Mouse (Mus musculus) limb, embryonic 12.5 days (tissue): ENCODE results near the gene Olfr749. TPM values are rescaled to one million over a fixed set of nuclear protein-coding genes. Genes with fewer than 3 reads are reported as not detected.
"Not testable (repeated sequence)": the region's sequence is repeated elsewhere in the genome, so short reads cannot be mapped to it uniquely, and the experiment has no call there.

Source experiments
- ATAC-seq: fragments of 200-750 bp; cut with Nextera tagmentation; 2 replicates; pipeline ENCODE4 v1.8.0; 2017; ENCODE audit warnings: low read depth, moderate TSS enrichment; ENCODE audit not compliant: insufficient number of reproducible peaks, insufficient read depth, low FRiP score, low TSS enrichment
- H3K27ac ChIP-seq: fragments of 300-500 bp; sonication (generic); 2 replicates; pipeline ENCODE4 v1.5.1; 2016; ENCODE audit warnings: mild to moderate bottlenecking, moderate library complexity
- H3K27me3 ChIP-seq: fragments of 300-500 bp; sonication (generic); 2 replicates; pipeline ENCODE4 v1.6.1; 2016; ENCODE audit warnings: mild to moderate bottlenecking, moderate library complexity
- H3K36me3 ChIP-seq: fragments of 300-500 bp; sonication (generic); 2 replicates; pipeline ENCODE4 v1.6.1; 2016; ENCODE audit warnings: mild to moderate bottlenecking, moderate library complexity
- H3K4me1 ChIP-seq: fragments of 300-500 bp; sonication (generic); replicated peaks from 2 replicates; pipeline ENCODE4 v1.6.1; 2016
- H3K4me2 ChIP-seq: fragments of 300-500 bp; sonication (generic); 2 replicates; pipeline ENCODE4 v1.6.1; 2016; ENCODE audit warnings: mild to moderate bottlenecking, moderate library complexity
- H3K4me3 ChIP-seq: fragments of 300-500 bp; sonication (generic); replicated peaks from 2 replicates; pipeline ENCODE4 v1.5.1; 2016; ENCODE audit warnings: mild to moderate bottlenecking
- H3K9ac ChIP-seq: fragments of 300-500 bp; sonication (generic); replicated peaks from 2 replicates; pipeline ENCODE4 v1.6.1; 2016; ENCODE audit warnings: mild to moderate bottlenecking, moderate library complexity
- H3K9me3 ChIP-seq: fragments of 300-500 bp; sonication (generic); 2 replicates; pipeline ENCODE4 v1.6.1; 2016; ENCODE audit warnings: mild to moderate bottlenecking, moderate library complexity
- WGBS: fragments of 180-500 bp; shearing (Covaris S2); methylation state at CpG from one replicate; pipeline ENCODE4 v1.1.7; 2016; 5-methylcytosine and 5-hydroxymethylcytosine counted together
- polyA plus RNA-seq: library from polyadenylated mRNA; unstranded; fragments of >200 nt; fragmentation: Nextera tagmentation; extraction: Ambion mirVana; gene quantifications from 2 replicates; pipeline ENCODE4 v1.2.1, GENCODE M21; 2016

The Olfr749 gene
- polyA plus RNA-seq, 1 experiment from 2014 or later: not detected

DNA sequence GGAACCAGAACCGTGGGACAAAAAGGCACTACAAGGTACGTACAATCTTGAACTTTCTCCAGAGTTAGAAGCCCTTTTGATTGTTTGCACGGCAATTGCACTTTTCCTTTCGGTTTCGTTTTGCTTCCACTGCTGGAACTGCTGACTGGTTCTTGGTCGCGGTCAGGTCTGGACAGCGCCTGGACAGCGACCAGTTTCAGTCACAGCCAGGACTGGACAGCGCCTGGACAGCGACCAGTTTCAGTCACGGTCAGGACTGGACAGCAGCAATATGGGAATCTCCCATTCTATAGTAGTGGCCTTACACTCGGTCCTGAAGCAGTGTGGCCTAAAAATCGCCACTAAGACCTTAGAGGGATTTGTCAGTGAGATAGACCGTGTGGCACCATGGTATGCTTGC, 25.0 kb downstream of the Olfr749 start:
- not testable (repeated sequence) for H3K4me1 ChIP-seq, ATAC-seq, H3K4me2 ChIP-seq, H3K36me3 ChIP-seq, H3K9me3 ChIP-seq, H3K27me3 ChIP-seq, H3K9ac ChIP-seq, H3K27ac ChIP-seq, H3K4me3 ChIP-seq
- WGBS: 91% methylated on average over 15 of the region's 15 CpGs

DNA sequence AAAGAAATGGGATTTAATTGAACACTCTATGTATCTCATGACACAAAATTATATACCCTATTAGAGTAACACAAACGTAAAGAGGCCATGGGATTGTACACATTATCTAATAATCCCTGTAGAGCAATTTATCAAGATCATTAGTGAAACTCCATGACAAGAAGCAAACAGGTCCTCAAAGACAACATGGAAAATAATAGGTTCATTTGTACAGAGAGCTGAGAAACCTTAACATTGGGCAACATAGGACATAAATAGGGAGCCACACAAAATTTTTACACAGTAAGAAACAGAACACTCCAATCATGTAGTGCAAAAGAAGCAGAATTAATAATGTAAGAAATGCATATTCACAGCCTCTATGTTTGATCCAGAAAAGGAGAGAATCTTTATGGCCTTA, 37.8 kb downstream of the Olfr749 start, which contains the start of gene Olfr748:
Gene Olfr748 (plus strand): TSS at position 301 of the 400 bp plus-strand sequence.
- Histone ChIP-seq H3K27ac (no peak within 1 kb of the TSS), H3K4me1 (no peaks in the 10 kb centered on the region), H3K4me2 (no peak within 1 kb of the TSS), H3K4me3 (no peak within 1 kb of the TSS), H3K27me3 (no peaks in the 10 kb centered on the region), H3K36me3 (no peaks in the 10 kb centered on the region), H3K9me3 (no peaks in the 10 kb centered on the region; the same call in 1 of the 2 replicates), H3K9ac (no peak within 1 kb of the TSS)
- no peak for ATAC-seq
- WGBS: 65% methylated on average over 1 of the region's 1 CpGs

DNA sequence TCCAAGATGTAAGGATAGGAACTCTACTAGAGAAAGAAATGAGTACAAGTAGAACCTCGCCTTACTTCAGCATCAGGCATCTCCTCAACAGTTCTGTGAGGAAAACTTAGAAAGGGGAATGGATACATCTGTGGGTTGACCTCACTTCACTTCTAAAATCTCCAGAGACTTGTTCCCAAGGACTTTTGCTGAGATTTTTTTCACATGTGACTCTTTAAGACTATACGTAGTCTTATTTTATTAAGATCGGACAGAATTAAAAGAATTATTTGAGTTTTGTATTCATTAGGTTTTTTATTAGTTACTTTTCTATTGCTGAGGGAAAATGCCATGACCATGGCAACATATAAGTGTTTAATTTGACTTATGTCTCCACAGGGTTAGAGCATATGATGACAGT, 51.8 kb downstream of the Olfr749 start, which contains the start of gene Olfr747:
Gene Olfr747 (minus strand): TSS at position 101 of the 400 bp plus-strand sequence.
- no peak within 1 kb of the TSS for H3K9ac ChIP-seq
- no peak for ATAC-seq
- H3K4me1 ChIP-seq: no peaks in the 10 kb centered on the region
- no peak within 1 kb of the TSS for H3K27ac ChIP-seq
- no peaks in the 10 kb centered on the region for H3K9me3 ChIP-seq
- H3K27me3 ChIP-seq: no peaks in the 10 kb centered on the region
- no peaks in the 10 kb centered on the region for H3K36me3 ChIP-seq
- no peak within 1 kb of the TSS for H3K4me2 ChIP-seq
- WGBS: 85% methylated on average over 3 of the region's 3 CpGs
- no peak within 1 kb of the TSS for H3K4me3 ChIP-seq

Other genes starting within 250 kb of the Olfr749 start
- gene Olfr742, start 241.5 kb downstream of the Olfr749 start, polyA plus RNA-seq: not detected in 2 replicates
- not detected in 2 replicates for gene Olfr743, start 223.3 kb downstream of the Olfr749 start, polyA plus RNA-seq
- gene Olfr744, start 130.2 kb downstream of the Olfr749 start, polyA plus RNA-seq: not detected in 2 replicates
- gene Olfr745, start 105.7 kb downstream of the Olfr749 start, polyA plus RNA-seq: not detected in 2 replicates
- not detected in 2 replicates for gene Olfr746, start 98.0 kb downstream of the Olfr749 start, polyA plus RNA-seq
- gene Olfr747, start 51.9 kb downstream of the Olfr749 start, polyA plus RNA-seq: not detected in 2 replicates
- gene Olfr748, start 37.7 kb downstream of the Olfr749 start, polyA plus RNA-seq: not detected in 2 replicates
- gene Ttc5, start 40.4 kb upstream of the Olfr749 start, polyA plus RNA-seq: 91.3 and 101 TPM in 2 replicates
- not detected in 2 replicates for gene Ccnb1ip1, start 62.6 kb upstream of the Olfr749 start, polyA plus RNA-seq
- gene Parp2, start 62.7 kb upstream of the Olfr749 start, polyA plus RNA-seq: 60.3 and 64.2 TPM in 2 replicates
- 5.5 and 7.4 TPM in 2 replicates for gene Tep1, start 125.5 kb upstream of the Olfr749 start, polyA plus RNA-seq
- 0.11 TPM in 1 of 2 replicates, not detected in the other for gene Klhl33, start 152.4 kb upstream of the Olfr749 start, polyA plus RNA-seq
- 168 and 171 TPM in 2 replicates for gene Osgep, start 179.8 kb upstream of the Olfr749 start, polyA plus RNA-seq
- 350 and 374 TPM in 2 replicates for gene Apex1, start 179.9 kb upstream of the Olfr749 start, polyA plus RNA-seq
- 58.7 and 59.1 TPM in 2 replicates for gene Pip4p1, start 185.8 kb upstream of the Olfr749 start, polyA plus RNA-seq
- 61.5 and 67.2 TPM in 2 replicates for gene Pnp, start 186.0 kb upstream of the Olfr749 start, polyA plus RNA-seq
- gene Gm49342, start 199.4 kb upstream of the Olfr749 start, polyA plus RNA-seq: not detected in 2 replicates
- gene Pnp2, start 210.9 kb upstream of the Olfr749 start, polyA plus RNA-seq: 0.74 and 0.78 TPM in 2 replicates